Mouse (Mus musculus) stomach, postnatal 0 days (tissue): ENCODE measurements around the gene Arpp19.

Experiments used
- CTCF ChIP-seq: IDR thresholded peaks from 2 replicates; pipeline ENCODE4 v1.5.1; 2016; ENCODE audit warnings: antibody characterized with exemption, low read depth, mild to moderate bottlenecking, moderate library complexity
- EP300 ChIP-seq: optimal IDR thresholded peaks from 2 replicates; pipeline ENCODE3; 2016; ENCODE audit warnings: antibody characterized with exemption

DNA sequence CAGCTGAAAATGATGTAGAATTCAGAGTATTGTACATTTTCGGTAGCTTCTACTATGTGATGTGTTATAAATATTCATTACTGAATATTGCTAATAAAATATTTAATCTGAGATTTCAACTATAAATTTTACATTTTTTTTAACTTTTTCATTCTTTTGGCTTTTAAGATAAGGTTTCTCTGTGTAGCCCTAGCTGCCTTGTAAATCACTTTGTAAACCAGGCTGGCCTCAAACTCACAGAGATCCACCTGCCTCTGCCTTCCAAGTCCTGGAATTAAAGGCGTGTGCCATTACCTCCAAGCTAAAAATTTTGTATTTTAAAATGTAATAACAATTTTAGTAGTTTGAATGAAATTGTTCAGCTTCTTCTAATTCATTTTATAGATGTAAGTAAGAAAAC is 20.8 kb upstream of the Arpp19 start:
- TF ChIP-seq CTCF (no peak), EP300 (no peak)
